Mouse (Mus musculus): Measurements from ENCODE around the gene Rabl3.
A peak's percentile ranks its signal among the peaks of the same experiment; 100 is the strongest.

Rabl3 gene

GRCm38 (mm10) chr16:37599326-37599725, 59.6 kb downstream of the Rabl3 start:
- DNase-seq = no peak

DNA sequence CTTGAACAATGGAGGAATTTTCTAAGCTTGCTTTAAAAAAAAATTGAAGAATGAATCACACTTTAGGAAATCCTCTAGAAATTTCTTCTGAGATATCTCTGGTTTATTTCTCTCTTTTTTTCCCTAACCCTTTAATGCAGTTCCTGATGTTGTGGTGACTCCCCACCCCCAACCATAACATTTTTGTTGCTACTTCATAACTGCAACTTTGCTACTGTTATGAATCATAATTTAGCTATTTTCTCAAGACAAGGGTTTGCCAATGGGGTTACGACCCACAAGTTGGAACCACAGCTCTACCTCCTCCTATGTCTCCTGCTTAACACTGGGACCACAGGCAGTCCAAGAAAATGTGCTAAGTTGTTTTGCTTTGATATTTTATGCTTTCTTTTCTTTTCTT, 63.7 kb downstream of the Rabl3 start:
- DNase-seq = no peak

DNA sequence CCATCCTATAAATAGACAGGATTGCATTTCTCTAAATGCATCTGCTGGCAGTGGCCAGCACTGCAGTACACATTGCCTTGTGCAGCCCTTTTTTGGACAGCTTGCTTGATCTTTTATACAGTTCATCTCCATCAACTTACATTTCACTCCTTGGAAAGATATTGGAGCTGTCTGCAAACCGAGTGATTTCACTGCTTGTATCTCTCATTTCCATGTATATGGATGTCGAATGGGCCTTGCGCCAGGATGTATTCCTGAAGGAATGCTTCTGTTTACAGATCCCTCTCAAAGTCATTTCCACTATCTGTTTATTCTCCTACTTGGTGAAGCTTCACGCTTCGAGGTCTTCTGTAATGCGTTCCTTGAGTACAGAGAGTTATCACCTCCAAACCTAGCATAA, 64.6 kb downstream of the Rabl3 start:
- no peak for DNase-seq

DNA sequence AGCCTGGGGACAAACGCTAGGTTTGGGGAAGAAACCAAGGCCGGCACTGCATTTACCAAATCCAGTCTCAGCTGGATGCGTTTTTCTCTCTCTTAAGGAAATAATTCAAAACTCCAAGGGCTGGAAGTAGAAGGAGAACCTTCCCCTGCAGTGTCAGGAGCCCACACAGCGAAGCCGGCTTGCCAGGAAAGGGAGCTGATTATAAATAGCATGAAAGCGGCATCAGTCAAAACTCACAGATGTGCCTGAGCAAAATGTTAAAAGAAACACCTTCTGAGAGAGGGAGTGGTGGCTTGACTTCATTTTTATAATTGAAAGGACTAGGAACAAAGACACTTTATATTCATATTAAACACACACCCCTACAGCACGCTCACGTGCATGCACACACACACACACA, 70.6 kb downstream of the Rabl3 start:
- DNase-seq = no peak

GRCm38 (mm10) chr16:37611072-37611471, 71.4 kb downstream of the Rabl3 start:
- no peak for DNase-seq

DNA sequence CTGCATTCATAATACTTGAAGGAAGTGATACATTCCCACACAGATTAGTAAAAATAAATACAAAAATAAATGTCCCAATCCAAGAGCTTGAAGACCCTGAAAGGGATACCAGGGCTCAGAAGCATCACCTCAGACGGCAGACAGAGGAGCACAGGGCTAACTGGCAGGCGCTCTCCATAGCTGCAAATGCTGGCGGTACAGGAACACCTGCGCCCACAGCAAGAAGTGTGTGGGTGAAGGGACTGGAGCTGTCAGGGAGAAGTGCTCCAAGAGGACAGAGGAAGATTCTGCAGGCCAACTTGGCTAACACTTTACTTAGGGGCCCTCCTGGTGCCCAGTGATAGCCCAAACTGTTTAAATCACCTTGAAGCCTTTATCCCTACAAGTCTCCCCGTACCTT, 72.3 kb downstream of the Rabl3 start:
- DNase-seq = no peak

DNA sequence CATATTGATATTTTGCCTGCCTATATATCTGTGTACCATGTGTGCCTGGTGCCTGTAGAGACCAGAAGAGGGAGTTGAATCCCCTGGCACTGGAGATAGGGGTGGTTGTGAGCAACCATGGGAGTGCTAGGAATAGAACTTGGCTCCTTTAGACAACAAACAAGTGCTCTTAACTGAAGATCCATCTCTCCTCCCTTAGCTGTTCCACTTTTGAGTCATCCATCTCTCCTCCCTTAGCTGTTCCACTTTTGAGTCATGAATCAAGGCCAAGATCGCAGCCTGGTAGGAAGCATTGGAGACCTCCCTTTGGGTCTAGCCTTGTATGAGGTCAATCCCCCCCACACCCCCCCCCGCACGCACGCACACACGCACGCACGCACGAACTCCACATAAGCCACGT, 74.9 kb downstream of the Rabl3 start:
- DNase-seq = no peak

DNA sequence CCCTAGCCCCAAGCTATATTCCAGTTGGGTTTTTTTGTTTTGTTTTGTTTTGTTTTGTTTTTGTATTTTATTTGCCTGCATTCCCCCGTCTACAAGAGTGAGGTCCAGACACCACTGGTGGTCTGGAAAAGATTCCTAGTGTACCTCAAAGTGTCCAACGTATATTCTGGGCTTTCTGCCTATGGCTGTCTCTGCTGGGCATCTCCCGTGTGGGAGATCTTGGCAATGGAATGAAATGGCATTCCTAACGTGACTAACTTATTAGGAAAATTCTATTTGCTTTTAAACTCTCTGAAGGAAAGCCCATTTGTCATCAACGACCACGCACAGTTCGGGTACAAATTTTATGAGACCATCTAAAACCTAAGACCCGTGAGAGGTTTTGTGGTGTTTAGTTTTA, 75.7 kb downstream of the Rabl3 start:
- DNase-seq = no peak

DNA sequence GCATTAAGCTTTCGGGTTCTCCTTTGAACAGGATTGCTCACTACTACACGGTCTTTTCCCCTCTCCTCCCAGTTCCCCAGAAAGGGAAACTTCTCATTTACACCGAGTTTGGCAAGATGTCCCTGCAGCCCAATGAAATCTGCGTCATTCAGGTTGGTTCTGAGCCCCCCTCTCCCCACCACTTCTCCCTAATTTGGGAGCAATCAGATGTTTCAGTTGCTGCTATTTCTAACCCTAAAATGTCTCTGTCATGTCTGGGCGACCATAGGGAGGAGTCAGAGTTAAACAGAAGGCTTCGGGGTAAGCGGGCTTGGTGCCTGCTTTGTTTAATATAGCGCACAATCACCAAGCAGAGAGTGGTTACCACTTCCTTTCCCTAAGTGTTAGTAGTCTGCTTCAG, 76.4 kb downstream of the Rabl3 start:
- no peak for DNase-seq

DNA sequence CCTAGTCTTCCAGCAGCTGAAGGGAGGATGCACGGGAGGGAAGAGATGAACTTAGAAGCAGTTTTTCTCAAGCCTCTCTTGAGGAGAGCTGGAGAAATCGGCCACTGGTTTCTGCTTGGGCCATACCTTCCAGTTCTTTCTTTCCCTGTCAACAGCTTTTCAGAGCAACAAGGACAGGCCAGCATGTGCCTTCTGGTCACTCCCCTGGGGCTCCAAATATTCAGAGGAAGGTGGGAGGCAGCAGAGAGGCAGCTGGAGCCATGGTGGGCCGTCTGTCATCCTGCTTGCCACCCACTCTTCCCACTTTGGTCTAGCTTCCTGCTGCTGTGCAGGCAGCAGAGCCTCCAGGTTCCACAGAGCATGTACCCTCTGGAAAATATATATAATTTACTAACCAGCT, 78.0 kb downstream of the Rabl3 start:
- DNase-seq = peak; percentile 23 to 49
